Mouse (Mus musculus): ENCODE results near the gene Fggy. TPM values are rescaled to one million over a fixed set of nuclear protein-coding genes. Genes with fewer than 3 reads are reported as not detected.

Fggy gene
- total RNA-seq, 2 experiments from 2014 or later: 7.1 to 7.2 TPM

- no peak for DNase-seq
- intact Hi-C loops (cut with DNase I): no loop called here
These were observed 374.0 kb downstream of the Fggy start for GRCm38 (mm10) chr4:95931331-95931730.

GRCm38 (mm10) chr4:95933801-95934356 is 376.6 kb downstream of the Fggy start:
- intact Hi-C loops (cut with DNase I): no loop called here
- DNase-seq: no peak

- DNase-seq: no peak
- intact Hi-C loops (cut with DNase I): no loop called here
These were observed 377.2 kb downstream of the Fggy start for GRCm38 (mm10) chr4:95934384-95935035.

GRCm38 (mm10) chr4:95938701-95939100 is 381.4 kb downstream of the Fggy start:
- DNase-seq: no peak
- intact Hi-C loops (cut with DNase I): no loop called here

- DNase-seq: no peak
- intact Hi-C loops (cut with DNase I): no loop called here
These were observed 390.6 kb downstream of the Fggy start for GRCm38 (mm10) chr4:95947896-95948295.

GRCm38 (mm10) chr4:95953328-95953727 is 396.0 kb downstream of the Fggy start:
- DNase-seq: no peak
- intact Hi-C loops (cut with DNase I): no loop called here

- intact Hi-C loops (cut with DNase I): no loop called here
- peak; percentile 74 to 77 for DNase-seq
These were observed 409.8 kb downstream of the Fggy start, which contains the start of gene Hook1 for GRCm38 (mm10) chr4:95966928-95967724. Gene Hook1, plus strand, starts transcription at chr4:95967240.

All from heart, postnatal 36 days (tissue).